Mouse (Mus musculus) frontal cortex, postnatal 25 days (tissue): ENCODE results near the gene Gm14443.
"Not testable (repeated sequence)": the region's sequence is repeated elsewhere in the genome, so short reads cannot be mapped to it uniquely, and the experiment has no call there.

ENCODE experiments used
- DNase-seq, 2 experiments: peaks; one replicate each; pipeline ENCODE4 v3.0.0; 2022; ENCODE audit warnings: low spot score in 2 of 2

Gene Gm14443

DNA sequence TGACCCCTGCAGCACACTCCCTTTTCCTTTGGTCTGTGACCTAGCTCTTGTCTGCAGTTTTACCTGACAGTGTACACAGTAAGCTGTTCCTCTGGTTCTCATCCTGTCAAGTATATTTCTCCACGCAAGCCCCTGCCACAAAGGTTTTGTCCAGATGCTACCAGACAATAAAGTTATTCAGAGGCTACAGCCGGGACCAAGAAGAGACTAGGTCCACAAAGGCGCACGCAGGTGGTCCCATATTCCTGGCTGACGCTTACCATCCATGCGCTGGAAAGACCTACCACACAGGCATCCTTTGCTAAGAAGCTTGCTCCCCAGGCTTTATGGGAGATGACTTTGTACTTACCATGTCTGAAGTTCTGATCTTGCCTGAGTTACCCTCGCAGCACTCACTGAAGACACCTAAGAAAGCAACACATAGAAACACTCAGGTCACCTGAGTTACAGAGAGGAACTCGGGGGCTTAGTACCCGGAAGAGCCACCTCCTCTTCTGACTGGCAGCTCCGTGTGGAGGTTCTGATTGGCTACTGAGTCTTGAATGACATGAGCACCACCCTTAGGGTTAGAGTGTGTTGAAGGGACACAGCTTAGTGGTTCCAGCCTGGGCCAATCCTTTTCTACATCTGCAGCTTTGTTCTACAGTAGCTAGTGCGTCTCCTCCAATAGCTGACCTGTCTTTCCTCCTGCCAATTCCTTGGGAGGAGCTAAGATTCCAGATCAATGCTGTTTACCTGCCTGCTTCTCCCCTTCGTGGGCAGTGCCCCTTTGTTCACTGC, at the start of gene Gm14443:
TSS of gene Gm14443 (minus strand) at position 471 of the 780 bp plus-strand sequence.
- DNase-seq: not testable (repeated sequence)

DNA sequence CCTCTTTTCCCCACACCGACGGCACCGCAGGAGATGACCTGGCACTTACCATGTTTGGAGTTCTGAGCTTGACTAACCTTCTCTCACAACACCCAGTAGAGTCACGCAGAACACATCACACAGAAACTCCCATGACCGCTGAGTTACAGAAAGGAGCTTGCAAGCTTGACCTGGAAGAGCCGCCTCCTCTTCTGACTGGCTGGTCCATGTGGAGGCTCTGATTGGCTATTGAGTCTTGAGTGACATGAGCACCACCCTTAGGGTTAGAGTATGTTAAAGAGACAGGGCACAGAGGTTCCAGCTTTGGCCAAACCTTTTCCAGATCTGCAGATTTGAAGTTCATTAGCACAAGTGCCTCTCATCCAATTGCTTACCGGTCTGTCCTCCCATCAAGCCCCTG, 31.1 kb upstream of the Gm14443 start, which contains the start of gene Gm14391:
TSS of gene Gm14391 (minus strand) at position 186 of the 400 bp plus-strand sequence.
- DNase-seq: not testable (repeated sequence)

DNA sequence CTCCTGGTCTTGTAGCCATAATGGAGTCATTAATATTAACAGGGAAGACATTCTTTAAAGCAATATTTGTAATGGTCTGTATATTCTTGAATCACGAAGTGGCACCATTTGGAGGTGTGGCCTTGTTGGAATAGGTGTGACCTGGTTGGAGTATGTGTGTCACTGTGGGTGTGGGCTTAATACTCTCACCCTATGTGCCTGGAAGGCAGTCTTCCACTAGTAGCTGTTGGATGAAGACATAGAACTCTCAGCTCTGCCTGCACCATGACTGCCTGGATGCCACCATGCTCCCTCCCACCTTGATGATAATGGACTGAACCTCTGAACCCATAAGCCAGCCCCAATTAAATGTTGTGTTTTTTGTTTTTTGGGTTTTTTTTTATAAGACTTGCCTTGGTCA, 3.3 kb upstream of the Gm14443 start:
- DNase-seq: not testable (repeated sequence)

DNA sequence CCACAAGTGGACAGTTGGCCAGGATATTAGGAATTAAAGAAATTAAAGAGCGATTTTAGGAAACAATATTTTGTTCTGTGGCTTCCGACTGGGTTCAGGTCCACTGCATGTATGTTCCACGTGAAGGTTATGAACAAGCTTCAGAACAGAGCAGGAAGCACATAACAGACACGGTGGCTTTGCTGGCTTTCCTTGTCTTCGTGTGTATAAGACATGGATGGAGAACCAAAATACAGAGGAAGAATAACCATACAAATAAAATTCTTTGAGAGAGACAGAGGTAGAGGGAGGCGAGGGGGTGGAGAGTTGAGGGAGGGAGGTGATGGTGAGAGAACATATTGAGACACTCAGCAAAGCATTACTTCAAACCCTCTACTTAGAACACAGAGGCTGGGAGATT, 641 bp upstream of the Gm14443 start:
- DNase-seq: no peak

DNA sequence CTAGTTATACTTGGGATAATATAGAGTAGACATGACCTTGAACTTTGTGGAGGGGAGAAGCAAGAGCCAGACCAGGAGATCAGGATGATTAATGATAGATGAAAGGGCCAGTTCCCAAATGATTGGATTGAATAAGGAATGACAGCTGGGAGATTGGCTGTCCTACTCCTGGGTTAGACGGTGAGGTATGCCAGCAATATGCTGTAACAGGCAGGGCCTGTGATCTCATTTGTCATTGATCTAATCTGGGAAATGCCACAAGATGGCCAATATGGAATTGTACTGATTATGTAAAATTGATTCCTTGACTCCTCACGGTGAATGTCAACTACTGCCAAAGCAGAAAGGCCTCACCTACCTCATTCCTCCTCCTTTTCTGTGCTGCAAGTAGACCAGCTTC, 1.6 kb downstream of the Gm14443 start:
- not testable (repeated sequence) for DNase-seq

DNA sequence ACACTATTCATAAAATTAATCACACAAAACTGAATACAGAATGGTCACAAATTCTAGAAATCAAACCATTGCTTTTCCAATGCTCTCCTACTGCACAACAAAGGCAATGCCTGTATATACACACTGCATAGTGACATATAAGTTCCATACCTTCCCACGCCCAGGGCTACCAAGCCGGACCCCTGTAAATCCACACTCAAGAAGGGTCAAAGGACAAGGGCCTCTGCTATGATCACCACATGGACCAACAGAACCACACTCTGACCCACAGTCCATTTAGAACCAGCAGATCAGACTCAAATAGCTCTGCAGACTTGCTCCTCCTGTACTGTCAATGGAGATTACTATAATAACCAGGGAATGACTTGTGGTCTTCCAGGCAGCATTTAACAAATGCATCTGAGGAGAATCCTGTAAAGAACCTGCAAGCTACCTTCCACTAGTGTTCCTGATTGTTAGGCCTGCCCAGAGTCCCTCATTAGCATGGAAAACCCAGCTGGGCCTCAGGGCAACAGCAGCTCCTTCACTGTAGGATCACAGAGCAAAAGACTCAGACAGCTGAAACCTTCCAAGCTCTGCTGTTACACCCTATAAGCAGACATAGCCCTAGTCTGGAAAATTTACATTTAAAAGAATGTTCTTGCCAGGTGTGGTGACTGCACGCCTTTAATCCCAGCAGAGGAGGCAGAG, 2.6 kb downstream of the Gm14443 start:
- not testable (repeated sequence) for DNase-seq

DNA sequence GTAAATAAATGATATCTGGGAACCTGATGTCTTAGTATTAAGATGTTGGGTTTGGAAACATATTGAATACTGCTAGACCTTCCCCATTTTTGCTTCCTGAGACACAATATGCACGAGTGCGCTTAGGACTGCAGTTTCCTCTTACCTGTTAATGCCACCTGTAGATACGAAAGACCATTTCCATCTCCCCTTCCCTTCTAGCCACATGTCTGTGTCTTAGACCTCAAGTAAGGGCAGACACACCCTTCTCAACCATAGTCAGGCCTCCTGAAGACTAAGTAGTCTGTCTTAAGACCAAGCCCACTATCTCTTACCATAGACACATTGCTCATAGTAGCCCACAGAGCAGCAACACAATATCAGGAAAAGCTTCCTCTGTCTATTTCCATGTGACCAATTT, 3.5 kb downstream of the Gm14443 start:
- DNase-seq: no peak

DNA sequence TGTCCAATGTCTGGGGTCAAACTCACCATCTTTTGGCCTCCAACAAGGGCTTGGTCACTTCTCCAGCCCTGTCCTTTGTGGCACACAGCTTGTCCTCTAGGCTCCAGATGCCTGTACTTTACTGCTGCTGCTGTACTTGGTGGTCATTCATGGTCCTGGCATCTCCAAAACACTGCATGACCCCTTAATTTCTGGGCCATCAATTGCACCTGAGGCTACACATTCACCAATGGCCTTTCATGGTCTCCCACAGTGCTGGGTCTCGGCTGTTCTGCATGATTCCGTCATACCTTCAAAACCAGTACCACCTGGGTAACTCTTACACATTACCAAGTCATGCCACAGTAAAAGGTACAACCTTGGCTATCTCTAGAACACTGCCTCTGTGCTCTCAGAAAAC, 8.8 kb downstream of the Gm14443 start:
- DNase-seq: not testable (repeated sequence)

DNA sequence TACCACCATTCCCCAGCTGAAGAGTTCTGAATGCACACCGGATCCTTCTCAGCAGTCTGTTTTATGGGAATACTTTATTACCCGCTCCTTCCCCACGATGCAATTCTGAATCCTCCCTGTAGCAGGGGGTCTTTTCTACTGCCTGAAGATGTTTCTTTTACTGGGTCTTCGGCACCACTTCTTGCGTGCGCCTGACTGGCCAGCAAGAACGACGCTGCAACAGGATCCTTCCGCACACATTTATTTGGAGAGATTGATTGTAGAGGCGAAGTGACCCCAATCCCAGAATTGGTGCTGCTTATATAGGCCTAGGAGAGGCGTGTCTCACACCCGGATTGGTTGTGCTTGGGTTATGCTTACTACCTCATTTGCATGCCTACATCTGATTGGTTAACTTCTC, 10.6 kb downstream of the Gm14443 start:
- not testable (repeated sequence) for DNase-seq

DNA sequence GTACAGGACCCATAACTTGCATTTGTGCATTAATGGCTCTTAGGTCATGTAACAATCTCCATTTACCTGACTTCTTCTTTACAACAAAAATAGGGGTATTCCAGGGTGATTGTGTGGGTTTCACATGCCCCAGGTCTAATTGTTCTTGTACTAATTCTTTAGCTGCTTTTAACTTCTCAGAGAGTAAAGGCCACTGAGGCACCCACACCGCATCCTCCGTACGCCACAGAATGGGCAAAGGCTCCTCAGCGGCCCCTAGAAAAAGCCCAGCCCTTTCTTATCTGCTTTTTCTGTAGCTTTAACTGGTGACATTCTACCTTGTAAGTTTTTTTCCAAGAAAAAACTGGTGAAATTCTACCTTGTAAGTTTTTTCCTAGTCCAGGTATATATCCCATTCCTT, 14.2 kb downstream of the Gm14443 start:
- not testable (repeated sequence) for DNase-seq

DNA sequence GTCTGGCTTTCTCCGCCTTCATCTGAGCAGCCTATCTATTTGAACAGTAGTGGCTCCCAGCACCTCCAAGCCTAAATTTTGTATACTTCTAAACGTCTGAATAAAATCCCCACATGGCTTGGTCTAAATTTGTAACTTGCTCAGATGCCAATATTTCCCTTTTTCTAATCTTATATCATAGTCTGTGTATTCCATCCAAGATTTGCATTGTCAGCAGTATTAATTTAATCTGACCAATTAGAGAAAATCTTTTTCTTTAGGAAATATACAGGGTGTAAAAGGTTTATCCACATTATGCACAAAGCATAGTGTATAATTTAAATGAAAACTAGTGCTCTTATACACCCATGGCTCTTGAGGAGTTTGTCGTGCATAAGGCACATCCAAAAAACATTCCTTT, 17.0 kb downstream of the Gm14443 start:
- DNase-seq: no peak

DNA sequence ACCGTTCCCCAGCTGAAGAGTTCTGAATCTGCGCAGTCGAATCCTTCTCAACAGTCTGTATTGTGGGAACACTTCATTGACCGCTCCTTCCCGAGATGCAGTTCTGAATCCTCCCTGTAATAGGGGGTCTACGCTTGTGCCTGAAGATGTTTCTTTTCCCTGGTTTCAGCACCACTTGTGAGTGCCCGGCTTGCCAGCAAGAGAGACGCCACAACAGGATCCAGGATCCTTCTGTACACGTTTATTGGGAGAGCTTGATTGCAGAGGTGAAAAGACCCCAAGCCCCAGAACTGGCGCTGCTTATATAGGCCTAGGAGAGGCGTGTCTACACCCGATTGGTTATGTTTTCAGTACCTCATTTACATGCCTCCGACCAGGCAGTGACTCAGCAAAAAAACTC, 19.0 kb downstream of the Gm14443 start:
- no peak for DNase-seq

DNA sequence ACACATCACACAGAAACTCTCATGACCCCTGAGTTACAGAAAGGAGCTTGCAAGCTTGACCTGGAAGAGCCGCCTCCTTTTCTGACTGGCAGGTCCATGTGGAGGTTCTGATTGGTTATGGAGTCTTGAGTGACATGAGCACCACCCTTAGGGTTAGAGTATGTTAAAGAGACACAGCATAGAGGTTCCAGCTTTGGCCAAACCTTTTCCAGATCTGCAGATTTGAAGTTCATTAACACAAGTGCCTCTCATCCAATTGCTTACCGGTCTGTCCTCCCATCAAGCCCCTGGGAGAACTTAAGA, 33.7 kb downstream of the Gm14443 start, which contains the start of gene Gm14399:
TSS of gene Gm14399 (minus strand) at position 20 of the 303 bp plus-strand sequence.
- not testable (repeated sequence) for DNase-seq

DNA sequence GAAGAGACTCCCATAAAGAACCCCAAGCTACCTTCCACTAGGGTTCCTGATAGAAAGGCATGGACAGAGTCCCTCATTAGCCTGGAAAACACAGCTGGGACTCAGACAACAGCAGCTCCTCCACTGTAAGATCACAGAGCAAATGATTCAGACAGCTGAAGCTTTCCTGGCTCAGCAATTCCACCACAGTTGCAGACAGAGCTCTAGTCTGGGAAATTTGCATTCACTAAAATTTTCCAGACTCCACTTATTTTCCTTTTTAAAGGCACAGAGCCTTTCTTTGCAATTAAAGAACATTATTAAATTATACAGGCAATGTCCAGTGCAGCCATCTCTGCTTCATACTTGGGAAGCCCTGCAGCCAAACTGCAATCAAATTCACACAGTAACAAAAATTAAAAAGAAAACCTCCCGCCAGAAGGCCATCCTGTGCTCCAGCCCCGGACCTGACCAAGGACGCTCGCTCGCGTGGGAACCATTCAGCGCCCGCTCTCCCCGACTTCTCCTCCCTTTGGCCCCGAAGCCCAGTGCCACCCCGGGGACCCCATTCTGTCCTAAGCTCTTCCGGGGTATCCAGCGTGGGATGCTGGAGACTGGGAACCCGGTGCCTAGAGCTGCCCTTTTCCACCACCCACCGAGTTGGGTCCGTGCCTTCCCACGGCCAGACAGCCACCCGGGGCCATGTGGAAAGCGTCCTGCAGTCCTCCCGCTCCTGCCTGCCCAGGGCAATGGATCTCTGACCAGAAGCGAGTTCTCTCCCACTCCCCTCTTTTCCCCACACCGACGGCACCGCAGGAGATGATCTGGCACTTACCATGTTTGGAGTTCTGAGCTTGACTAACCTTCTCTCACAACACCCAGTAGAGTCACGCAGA, 34.3 kb downstream of the Gm14443 start:
- DNase-seq: peak in 1 of 2 experiments; percentile 22

DNA sequence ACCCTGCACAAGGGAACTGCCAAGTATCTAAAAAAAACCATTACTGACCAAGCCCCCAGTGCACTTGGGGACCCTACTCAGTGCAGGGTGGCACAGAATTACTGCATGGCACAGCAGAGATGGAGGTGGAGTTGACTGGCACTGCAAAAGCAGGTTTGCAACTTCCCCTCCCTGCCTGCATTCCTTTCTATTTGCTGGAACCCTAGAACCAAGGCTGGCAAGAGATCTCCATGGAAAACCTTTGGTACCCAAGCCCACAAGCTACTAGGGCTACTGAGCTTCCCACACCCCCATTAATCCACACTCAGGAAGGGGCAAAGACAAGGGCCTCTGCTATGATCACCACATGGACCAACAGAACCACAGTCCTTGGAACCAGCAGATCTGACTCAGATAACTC, 35.0 kb downstream of the Gm14443 start:
- not testable (repeated sequence) for DNase-seq
